Mouse (Mus musculus) kidney, adult 9 months (tissue): ENCODE measurements around the gene Zfp597.
"Not testable (repeated sequence)": the region's sequence is repeated elsewhere in the genome, so short reads cannot be mapped to it uniquely, and the experiment has no call there.

Experiments used
- DNase-seq: peaks from one replicate; pipeline ENCODE4 v3.0.0; 2022

The Zfp597 gene

DNA sequence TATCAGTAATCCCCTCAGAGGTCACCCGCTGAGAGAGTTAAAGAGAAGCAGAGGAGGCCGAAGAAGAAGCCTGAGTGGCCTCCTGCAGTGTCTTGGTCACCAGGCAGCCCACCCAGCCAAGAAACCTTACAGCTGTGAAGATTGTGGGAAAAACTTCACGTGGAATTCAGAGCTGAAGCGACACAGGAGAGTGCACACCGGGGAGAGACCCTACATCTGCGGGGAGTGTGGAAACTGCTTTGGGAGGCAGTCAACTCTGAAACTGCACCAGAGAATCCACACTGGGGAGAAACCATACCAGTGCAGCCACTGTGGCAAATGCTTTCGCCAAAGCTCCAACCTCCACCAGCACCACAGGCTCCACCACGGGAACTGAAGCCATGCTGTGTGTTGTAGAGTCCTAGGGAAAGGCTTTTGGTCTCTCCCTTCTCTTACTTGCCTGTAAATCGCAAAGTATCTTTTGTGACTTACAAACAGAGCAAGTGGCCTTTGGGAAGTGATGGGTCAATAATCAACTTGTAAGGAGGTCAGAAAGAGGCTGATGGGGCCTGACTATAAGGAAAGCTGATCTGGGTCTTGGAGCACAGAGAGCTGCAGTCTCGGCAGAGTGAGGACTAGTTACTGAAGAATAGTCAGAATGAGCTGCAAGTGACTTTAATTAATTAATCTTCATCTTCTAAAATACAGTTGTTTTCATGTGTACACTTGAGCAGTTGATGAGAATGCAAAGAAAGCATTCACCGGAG, 29.8 kb downstream of the Zfp597 start:
- no peak for DNase-seq

- no peak for DNase-seq
Observed at GRCm38 (mm10) chr16:3852586-3852985, 31.8 kb downstream of the Zfp597 start.

DNA sequence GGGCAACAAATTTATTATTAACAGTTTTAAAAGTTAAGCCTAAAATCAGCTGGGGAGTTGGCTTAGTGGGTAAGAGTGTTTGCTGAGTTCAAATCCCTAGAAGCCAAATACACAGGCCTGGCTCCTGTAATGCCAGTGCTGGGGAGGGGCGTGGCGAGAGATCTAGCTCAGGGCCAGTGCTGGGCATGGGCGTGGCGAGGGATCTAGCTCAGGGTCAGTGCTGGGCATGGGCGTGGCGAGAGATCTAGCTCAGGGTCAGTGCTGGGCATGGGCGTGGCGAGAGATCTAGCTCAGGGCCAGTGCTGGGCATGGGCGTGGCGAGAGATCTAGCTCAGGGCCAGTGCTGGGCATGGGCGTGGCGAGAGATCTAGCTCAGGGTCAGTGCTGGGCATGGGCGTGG, 33.1 kb downstream of the Zfp597 start:
- DNase-seq, result not testable (repeated sequence)

DNA sequence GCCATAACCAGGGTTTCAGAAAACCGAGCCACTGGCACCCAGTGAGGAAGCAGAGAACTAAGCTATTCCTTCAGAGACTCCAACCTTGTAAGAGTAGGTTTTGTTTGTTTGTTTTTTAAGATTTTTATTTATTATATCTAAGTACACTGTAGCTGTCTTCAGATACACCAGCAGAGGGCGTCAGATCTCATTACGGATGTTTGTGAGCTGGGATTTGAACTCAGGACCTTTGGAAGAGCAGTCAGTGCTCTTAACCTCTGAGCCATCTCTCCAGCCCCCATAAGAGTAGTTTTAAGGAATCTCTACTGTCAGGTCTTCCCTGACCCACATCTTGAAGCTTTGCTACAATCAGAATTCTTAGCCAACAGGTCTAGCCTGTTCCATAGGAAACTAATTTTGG, 35.9 kb downstream of the Zfp597 start:
- no peak for DNase-seq

DNA sequence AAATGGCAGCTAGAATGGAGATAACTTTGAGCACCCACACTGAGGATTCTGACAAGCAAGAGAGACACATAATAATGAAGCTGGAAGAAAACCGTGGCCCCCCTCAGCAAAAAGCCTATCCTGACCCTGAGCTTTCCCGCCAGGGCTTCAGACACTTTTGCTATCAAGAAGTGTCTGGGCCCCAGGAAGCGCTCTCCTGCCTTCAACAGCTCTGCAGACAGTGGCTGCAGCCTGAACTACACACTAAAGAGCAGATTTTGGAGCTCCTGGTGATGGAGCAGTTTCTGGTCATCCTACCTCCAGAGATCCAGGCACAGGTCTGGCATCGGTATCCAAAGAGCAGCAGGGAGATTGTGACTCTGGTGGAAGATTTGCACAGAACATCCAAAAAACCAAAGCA, 36.5 kb downstream of the Zfp597 start:
- peak; percentile 14 for DNase-seq

- DNase-seq, result peak; percentile 99
Observed at GRCm38 (mm10) chr16:3846711-3847518, 37.4 kb downstream of the Zfp597 start, which contains the start of gene Zfp174. Zfp174 (plus strand) TSS chr16:3847268.

DNA sequence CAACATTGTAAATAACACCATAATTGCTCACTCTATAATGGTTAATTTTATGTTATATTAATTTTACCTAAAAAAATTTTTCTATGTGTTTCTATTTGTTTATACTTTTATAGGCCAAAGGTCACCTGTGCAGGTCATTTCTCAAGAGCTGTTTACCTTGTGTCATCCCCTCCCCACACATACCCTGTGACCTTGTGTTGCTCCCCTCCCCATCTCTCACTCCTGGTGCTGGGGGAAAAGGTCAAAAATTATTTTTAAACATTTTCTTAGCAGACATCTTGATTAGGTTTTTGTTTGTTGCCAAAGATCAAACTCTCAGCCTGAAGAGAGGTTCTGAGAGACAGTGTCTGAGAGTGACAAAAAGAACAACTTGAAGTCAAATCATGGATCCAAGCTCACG, 40.6 kb downstream of the Zfp597 start:
- DNase-seq, result no peak

DNA sequence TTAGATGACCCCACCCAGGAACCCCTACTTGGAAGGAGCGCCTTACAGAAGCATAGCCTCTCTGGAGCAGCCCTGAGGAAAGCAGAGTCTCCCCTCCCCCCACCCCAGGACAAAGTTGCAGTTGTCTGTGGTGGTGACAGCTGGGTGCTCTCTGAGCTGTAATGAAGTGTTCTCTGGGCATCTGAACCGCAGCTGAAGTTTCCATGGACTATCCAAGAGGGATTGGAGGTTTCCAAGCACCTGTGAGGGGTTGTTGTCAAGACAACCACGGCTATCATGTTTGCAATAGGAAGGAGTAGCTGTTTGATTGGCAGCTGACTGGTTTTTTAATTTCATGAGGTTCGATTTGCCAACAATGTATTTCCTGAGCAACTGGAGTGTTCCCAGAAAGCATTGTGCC, 41.4 kb downstream of the Zfp597 start:
- DNase-seq, result no peak

DNA sequence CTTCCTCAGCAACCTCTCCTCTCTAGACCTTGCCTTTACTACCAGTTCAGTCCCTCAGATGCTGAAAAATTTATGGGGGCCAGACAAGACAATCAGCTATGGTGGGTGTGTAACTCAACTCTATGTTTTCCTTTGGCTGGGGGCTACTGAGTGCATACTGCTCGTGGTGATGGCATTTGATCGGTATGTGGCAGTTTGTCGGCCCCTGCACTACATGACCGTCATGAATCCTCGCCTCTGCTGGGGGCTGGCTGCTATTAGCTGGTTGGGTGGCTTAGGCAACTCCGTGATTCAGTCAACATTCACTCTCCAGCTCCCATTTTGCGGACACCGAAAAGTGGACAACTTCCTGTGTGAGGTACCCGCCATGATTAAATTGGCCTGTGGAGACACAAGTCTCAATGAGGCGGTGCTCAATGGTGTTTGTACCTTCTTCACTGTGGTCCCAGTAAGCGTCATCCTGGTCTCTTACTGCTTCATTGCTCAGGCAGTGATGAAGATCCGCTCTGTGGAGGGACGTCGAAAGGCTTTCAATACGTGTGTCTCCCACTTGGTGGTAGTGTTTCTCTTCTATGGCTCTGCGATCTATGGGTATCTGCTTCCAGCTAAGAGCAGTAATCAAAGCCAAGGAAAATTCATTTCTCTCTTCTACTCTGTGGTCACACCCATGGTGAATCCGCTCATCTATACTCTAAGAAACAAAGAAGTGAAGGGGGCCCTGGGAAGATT, 45.0 kb downstream of the Zfp597 start:
- DNase-seq, result peak; percentile 44

DNA sequence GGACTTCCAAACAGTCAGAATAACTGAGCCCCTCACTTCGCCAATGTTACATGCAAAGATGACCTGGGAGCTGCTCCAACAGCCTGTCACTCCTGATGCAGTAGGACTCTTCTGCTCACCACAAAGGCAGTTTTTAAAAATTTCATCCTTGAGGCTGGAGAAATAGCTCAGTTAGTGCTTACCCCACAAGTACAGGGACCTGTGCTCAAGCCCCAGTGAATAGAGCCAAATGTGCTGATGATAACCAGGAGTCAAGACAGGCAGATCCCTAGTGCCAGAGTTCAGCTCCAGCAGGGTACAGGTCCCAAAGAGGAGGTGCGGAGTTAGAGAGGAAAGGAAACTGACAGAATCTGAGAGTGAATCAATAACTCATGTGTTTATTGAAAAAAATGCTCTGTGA, 48.9 kb downstream of the Zfp597 start:
- no peak for DNase-seq

DNA sequence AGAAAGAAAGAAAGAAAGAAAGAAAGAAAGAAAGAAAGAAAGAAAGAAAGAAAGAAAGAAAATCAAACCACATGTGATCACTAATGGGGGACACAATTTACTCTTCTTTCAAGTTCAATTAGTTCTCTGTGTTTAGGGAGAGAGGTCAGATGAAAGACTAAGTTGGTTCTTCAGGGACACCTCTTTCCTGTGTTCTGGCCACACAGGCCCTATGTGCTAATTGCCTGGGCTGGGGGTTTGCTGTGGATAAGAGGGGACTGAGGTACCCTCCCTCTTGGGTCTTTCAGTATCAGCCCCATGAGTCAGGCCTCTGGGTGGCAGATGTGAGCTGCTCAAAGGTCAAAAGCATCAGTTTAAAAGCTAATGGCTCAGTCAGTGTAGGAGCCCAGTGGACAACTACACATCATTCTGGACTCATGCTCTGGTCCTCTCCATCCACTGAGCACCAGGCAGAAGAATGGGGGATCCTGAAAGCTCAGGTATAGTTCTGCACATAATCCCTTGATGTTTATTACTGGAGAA, 53.7 kb downstream of the Zfp597 start, which contains the start of gene Olfr15:
Gene Olfr15, plus strand, starts transcription at position 291 of the 522 bp plus-strand sequence.
- DNase-seq, result no peak

- DNase-seq, result no peak
Observed at GRCm38 (mm10) chr16:3829727-3830126, 54.6 kb downstream of the Zfp597 start.

GRCm38 (mm10) chr16:3828021-3828420, 56.3 kb downstream of the Zfp597 start:
- no peak for DNase-seq

DNA sequence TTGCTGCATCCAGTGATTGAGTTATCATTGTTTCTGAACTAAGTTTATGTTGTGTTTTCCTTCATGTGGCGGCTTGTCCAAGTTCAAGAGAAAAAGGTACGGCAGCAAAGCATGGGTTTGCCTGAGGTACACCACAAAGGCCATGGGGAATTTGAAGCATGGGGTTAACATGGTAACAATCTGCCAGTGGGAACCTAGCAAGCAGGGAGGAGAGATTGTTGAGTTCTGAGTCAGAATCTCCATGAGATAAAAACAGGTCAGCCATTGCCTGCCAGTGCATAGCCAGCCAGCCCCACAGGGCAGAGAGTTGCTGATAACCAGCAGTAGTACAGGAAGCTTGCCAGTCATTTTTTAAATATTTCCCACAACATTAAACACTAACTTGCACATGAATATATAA, 64.2 kb downstream of the Zfp597 start:
- DNase-seq, result no peak

DNA sequence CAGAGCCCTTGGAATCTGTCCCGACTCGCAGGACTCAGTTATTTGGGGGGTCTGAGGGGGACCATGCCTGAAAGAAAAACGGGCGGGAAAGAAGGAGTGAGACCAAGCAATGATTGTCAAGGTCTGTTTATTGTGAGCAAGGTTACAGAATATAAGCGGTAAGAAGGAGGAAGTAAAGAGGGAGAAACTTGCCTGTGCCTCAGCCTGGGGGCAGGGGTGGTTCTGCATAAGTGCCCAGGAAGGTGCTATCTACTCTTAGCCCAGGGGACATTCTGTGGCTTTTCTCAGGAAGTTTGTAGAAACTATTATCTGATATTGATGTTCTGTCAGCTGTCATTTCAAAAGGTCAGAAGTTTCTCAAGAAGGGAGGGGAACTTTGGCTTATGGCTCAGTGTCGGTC, 69.7 kb downstream of the Zfp597 start:
- DNase-seq, result not testable (repeated sequence)
